Mouse (Mus musculus): Measurements from ENCODE around the gene Mitf.

The Mitf gene

GRCm38 (mm10) chr6:97952845-97953244, 146.0 kb downstream of the Mitf start:
- DNase-seq: no peak

- DNase-seq: peak; percentile 28
Measured at GRCm38 (mm10) chr6:97956121-97956520, 149.3 kb downstream of the Mitf start.

- no peak for DNase-seq
Measured at GRCm38 (mm10) chr6:97956636-97957035, 149.8 kb downstream of the Mitf start.

- peak; percentile 57 for DNase-seq
Measured at GRCm38 (mm10) chr6:97958276-97958675, 151.4 kb downstream of the Mitf start.

- DNase-seq: no peak
Measured at GRCm38 (mm10) chr6:97961776-97962175, 154.9 kb downstream of the Mitf start.

- no peak for DNase-seq
Measured at GRCm38 (mm10) chr6:97962311-97962710, 155.5 kb downstream of the Mitf start.

GRCm38 (mm10) chr6:97964750-97965149, 157.9 kb downstream of the Mitf start:
- DNase-seq: peak; percentile 21

GRCm38 (mm10) chr6:97981668-97982067, 174.8 kb downstream of the Mitf start:
- no peak for DNase-seq

- no peak for DNase-seq
Measured at GRCm38 (mm10) chr6:97985658-97986057, 178.8 kb downstream of the Mitf start.

GRCm38 (mm10) chr6:97986417-97986816, 179.6 kb downstream of the Mitf start:
- DNase-seq: no peak

- DNase-seq: no peak
Measured at GRCm38 (mm10) chr6:97993507-97993906, 186.7 kb downstream of the Mitf start.

- DNase-seq: no peak
Measured at GRCm38 (mm10) chr6:97995606-97996307, 188.9 kb downstream of the Mitf start.

- DNase-seq: no peak
Measured at GRCm38 (mm10) chr6:98001551-98001950, 194.7 kb downstream of the Mitf start.

- DNase-seq: peak; percentile 40
Measured at GRCm38 (mm10) chr6:98003114-98003513, 196.3 kb downstream of the Mitf start.

- DNase-seq: peak; percentile 27
Measured at GRCm38 (mm10) chr6:98005566-98005965, 198.7 kb downstream of the Mitf start.

GRCm38 (mm10) chr6:98015066-98015465, 208.2 kb downstream of the Mitf start:
- DNase-seq: no peak

- DNase-seq: no peak
Measured at GRCm38 (mm10) chr6:98015819-98016218, 209.0 kb downstream of the Mitf start.

GRCm38 (mm10) chr6:98023876-98024275, 217.0 kb downstream of the Mitf start:
- no peak for DNase-seq

- DNase-seq: no peak
Measured at GRCm38 (mm10) chr6:98038513-98038912, 231.7 kb downstream of the Mitf start.

- DNase-seq: no peak
Measured at GRCm38 (mm10) chr6:98041795-98042194, 234.9 kb downstream of the Mitf start.

- DNase-seq: no peak
Measured at GRCm38 (mm10) chr6:98046295-98047108, 239.7 kb downstream of the Mitf start.

GRCm38 (mm10) chr6:98047741-98048140, 240.9 kb downstream of the Mitf start:
- no peak for DNase-seq

GRCm38 (mm10) chr6:98048671-98049438, 242.0 kb downstream of the Mitf start:
- peak; percentile 2 for DNase-seq
